ENCODE assay signal across 8 mouse cellular contexts in the genomic region with DNA sequence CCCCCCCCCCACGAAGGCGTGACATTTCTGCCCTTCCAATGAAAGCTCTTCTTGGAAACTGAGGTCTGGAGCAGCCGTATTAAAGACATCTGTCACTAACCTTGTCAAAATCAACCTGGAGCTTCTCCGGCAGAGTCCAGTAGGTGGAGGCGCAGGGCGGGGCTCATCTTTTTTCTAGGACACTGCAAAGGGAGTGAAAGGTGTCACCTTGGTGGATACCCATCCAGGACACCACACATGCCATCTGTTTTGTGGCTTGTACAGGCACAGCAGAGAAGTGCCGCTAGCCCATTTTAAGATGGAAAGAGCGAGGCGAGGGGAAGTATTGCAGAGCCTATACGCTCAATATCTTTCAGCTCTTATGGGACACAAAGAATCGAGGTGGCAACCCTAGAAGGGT.
DNase-seq lines count a peak whose midpoint lies in the region; ATAC-seq and TF ChIP-seq lines count a peak whose summit lies in the region.

No protein-coding gene starts in this region.

- WGBS in cerebellum, adult 2 months = 44% methylated on average over 11 of the region's 11 CpGs
- WGBS in thymus, adult 2 months = 31% methylated on average over 11 of the region's 11 CpGs

- H3K27ac ChIP-seq in cerebellum, adult 2 months (ENCODE audit: insufficient read depth, low read length) = no peak overlapping the region
- no peak overlapping the region for H3K27ac ChIP-seq in thymus, adult 2 months (ENCODE audit: control insufficient read depth, insufficient read depth, low read length)

- no peak for TF ChIP-seq CTCF in cerebellum, adult 2 months (IDR thresholded peaks at IDR 0.05; ENCODE audit: borderline replicate concordance, insufficient read depth, low read depth, low read length)
- TF ChIP-seq CTCF in thymus, adult 2 months (IDR thresholded peaks at IDR 0.05; ENCODE audit: borderline replicate concordance, control insufficient read depth, extremely low read depth, insufficient read depth, low read length, poor library complexity) = no peak

- no peaks in the 10 kb centered on the region for H3K36me3 ChIP-seq in thymus, adult 2 months (ENCODE audit: control insufficient read depth, insufficient read depth, low read length)

- no peaks in the 10 kb centered on the region for H3K27me3 ChIP-seq in cerebellum, adult 2 months (ENCODE audit: control insufficient read depth, insufficient read depth, low read length)
- H3K27me3 ChIP-seq in thymus, adult 2 months (ENCODE audit: control insufficient read depth, insufficient read depth, low read length) = no peaks in the 10 kb centered on the region

- TF ChIP-seq POLR2A in cerebellum, adult 2 months (IDR thresholded peaks at IDR 0.05; ENCODE audit: borderline replicate concordance, insufficient read depth, low read length) = no peak
- no peak for TF ChIP-seq POLR2A in thymus, adult 2 months (IDR thresholded peaks at IDR 0.05; ENCODE audit: control insufficient read depth, extremely low read depth, insufficient read depth, low read length, poor library complexity)

- ATAC-seq in megakaryocyte, adult 5-6 weeks (ENCODE audit: poor library complexity, severe bottlenecking) = 0 out of 2 replicates have a peak, but pooled peaks have one; percentile 9

- H3K4me1 ChIP-seq in cerebellum, adult 2 months (ENCODE audit: control insufficient read depth, insufficient read depth, low read length) = 0 out of 2 replicates have a peak, but pooled peaks cover 2% of the 10 kb centered on the region
- H3K4me1 ChIP-seq in thymus, adult 2 months (replicated peaks; ENCODE audit: control insufficient read depth, insufficient read depth, low read length) = peaks cover 11% of the 10 kb centered on the region

- H3K4me3 ChIP-seq in cerebellum, adult 2 months (replicated peaks; ENCODE audit: insufficient read depth, low read depth, low read length) = peak overlapping the region; percentile 98
- H3K4me3 ChIP-seq in thymus, adult 2 months (ENCODE audit: control insufficient read depth, insufficient read depth, low read length) = peak overlapping the region; percentile 38

- peak in 1 of 2 experiments; percentile 20 for DNase-seq in cerebellum, adult 2 months
- DNase-seq in cerebellum, adult 9-10 months = no peak
- peak; percentile 51 for DNase-seq in thymus, adult 2 months
- DNase-seq in thymus, postnatal 0 days (ENCODE audit: low spot score) = no peak
- no peak for DNase-seq in adrenal gland, adult 2 months
- DNase-seq in spleen, postnatal 4 days (ENCODE audit: low spot score in 2 of 2) = no peak
- DNase-seq in frontal cortex, postnatal 10 days (ENCODE audit: low spot score in 2 of 2) = no peak
